Mouse (Mus musculus): Measurements from ENCODE around the gene Xylt2. TPM values are rescaled to one million over a fixed set of nuclear protein-coding genes. Genes with fewer than 3 reads are reported as not detected.

The Xylt2 gene
- polyA plus RNA-seq (2017; shearing (Covaris generic)) = 10 to 100 TPM; 31.9 to 37.5 TPM

GRCm38 (mm10) chr11:94676754-94677606 is at the start of gene Xylt2:
Xylt2 (minus strand) TSS chr11:94677515.

GRCm38 (mm10) chr11:94704472-94704871 is 27.2 kb upstream of the Xylt2 start, which contains the start of gene Gm11541:
Gm11541 (minus strand) TSS chr11:94704499.

GRCm38 (mm10) chr11:94653663-94654436 is 23.5 kb downstream of the Xylt2 start, which contains the start of the genes Mrpl27 and Eme1:
Mrpl27 (plus strand) TSS chr11:94653767.
Eme1 (minus strand) TSS chr11:94653964.

GRCm38 (mm10) chr11:94629199-94629883 is 48.0 kb downstream of the Xylt2 start, which contains the start of gene Lrrc59:
Lrrc59 (plus strand) TSS chr11:94629767.

Other genes with a start within 250 kb of the Xylt2 start
- under 1 TPM; 0.15 to 0.72 TPM for gene Cacna1g, start 203.3 kb downstream of the Xylt2 start, polyA plus RNA-seq (2017; shearing (Covaris generic))
- gene Spata20, start 191.3 kb downstream of the Xylt2 start, polyA plus RNA-seq (2017; shearing (Covaris generic)) = not detected
- gene Epn3, start 177.5 kb downstream of the Xylt2 start, polyA plus RNA-seq (2017; shearing (Covaris generic)) = not detected
- gene Mycbpap, start 155.8 kb downstream of the Xylt2 start, polyA plus RNA-seq (2017; shearing (Covaris generic)) = not detected
- 1 to 10 TPM; 1.7 TPM for gene Rsad1, start 128.3 kb downstream of the Xylt2 start, polyA plus RNA-seq (2017; shearing (Covaris generic))
- under 1 TPM; 0.13 to 0.50 TPM for gene Chad, start 112.5 kb downstream of the Xylt2 start, polyA plus RNA-seq (2017; shearing (Covaris generic))
- gene Acsf2, start 75.6 kb downstream of the Xylt2 start, polyA plus RNA-seq (2017; shearing (Covaris generic)) = 1 to 10 TPM; 4.9 to 8.5 TPM
- 10 to 100 TPM; 65.7 to 80.1 TPM for gene Lrrc59, start 47.7 kb downstream of the Xylt2 start, polyA plus RNA-seq (2017; shearing (Covaris generic))
- 100 to 1,000 TPM in 1 of 2 experiments, 10 to 100 TPM in 1; 74.4 to 106 TPM for gene Mrpl27, start 23.7 kb downstream of the Xylt2 start, polyA plus RNA-seq (2017; shearing (Covaris generic))
- gene Eme1, start 23.6 kb downstream of the Xylt2 start, polyA plus RNA-seq (2017; shearing (Covaris generic)) = 1 to 10 TPM; 2.1 to 3.9 TPM
- gene Gm11541, start 27.0 kb upstream of the Xylt2 start, polyA plus RNA-seq (2017; shearing (Covaris generic)) = under 1 TPM in 1 of 2 experiments, not detected in 1; 0.17 TPM
- gene Cdc34b, start 64.3 kb upstream of the Xylt2 start, polyA plus RNA-seq (2017; shearing (Covaris generic)) = under 1 TPM in 1 of 2 experiments, not detected in 1; 0.23 TPM
- under 1 TPM in 1 of 2 experiments, not detected in 1; 0.33 TPM for gene Tmem92, start 105.2 kb upstream of the Xylt2 start, polyA plus RNA-seq (2017; shearing (Covaris generic))

Data from activated CD4-positive, CD25-positive, alpha-beta regulatory T cell (primary cell).